Mouse (Mus musculus) CH12F3 (cell line): ENCODE data around the gene Bckdhb.
"Not testable (repeated sequence)": the region's sequence is repeated elsewhere in the genome, so short reads cannot be mapped to it uniquely, and the experiment has no call there.

ENCODE experiments used
- in situ Hi-C: fragments of 300-500 bp; cut with MboI; formaldehyde crosslinking; loops from 2 replicates; pipeline ENCODE4 v1.14.3; 2020; ENCODE audit warnings: low sequenced_read_pairs

The Bckdhb gene

DNA sequence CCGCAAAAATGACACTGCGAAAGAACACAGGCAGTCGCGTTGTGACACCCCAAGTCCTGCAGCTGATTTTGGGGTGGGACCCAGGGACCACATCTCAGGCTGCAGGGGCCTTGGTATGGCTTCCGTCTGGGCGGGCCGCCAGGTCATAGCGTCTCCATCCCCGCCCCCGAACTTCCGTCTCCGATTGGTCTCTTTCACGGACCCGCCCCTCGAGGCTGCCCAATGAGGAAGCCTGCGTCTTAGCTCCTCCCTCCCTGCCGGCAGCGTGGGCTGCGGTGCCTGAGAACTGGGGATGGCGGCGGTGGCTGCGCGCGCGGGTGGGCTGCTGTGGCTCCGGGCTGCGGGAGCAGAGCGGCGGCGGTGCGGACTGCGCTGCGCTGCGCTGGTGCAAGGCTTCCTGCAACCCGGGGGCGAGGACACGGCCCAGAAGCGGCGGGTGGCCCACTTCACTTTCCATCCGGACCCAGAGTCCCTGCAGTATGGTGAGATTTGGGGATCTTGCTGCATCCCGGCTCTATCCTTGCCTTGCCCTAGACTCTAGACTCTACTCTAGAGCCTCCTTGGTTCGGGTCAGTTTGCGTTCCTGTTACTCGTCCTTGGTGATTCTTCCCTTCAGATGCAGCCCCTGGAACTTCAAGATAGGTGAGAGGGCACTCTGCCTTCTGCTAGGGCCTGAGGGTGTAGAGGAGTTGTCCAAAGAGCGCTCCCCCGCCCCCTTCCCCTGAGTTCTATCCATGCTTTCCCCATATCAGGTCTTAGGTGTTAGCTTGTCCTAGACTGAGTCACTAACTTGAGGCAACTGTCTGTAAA lies at the start of gene Bckdhb:
TSS of gene Bckdhb (plus strand) at position 268 of the 810 bp plus-strand sequence.
- in situ Hi-C loops, result no loop called here

DNA sequence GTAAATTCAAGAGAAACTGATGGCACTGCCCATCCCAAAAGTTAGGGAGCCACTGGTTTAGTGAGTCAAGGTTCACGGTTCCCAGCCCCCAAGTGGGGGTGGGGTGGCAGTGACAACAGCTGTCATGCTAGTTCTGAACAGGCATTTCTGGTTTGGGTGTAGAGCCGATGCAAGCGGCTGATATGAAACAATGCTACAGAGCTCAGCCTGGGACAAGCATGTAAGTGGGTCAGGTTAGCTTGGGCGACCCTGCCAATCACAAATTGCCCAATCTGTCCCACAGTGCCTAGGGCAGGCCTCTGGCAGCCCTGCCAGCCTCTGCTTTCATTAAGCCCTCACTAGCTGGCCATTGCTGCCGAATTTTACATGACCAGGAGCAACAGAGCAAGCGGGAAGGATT lies 42.8 kb upstream of the Bckdhb start:
- in situ Hi-C loops, result no loop called here

DNA sequence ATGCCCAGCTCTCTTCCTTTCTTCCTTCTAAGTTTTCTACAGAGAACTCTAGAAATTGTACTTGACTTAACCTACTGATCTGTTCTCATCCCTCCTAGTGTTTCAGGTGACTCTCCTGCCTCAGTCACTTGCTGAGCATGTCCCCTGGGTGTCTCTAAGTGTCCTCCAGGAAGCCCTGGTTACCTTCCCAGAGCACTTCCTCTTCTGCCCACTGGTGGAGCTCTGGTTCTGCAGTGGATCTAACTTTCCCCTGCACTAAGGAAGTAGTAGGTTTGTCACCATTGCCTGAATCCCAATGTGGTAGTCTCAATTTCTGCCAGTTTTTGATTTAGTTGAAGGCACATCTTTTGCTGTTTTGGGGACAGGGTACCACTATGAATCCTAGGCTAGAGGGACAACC lies 38.8 kb upstream of the Bckdhb start:
- in situ Hi-C loops, result no loop called here

DNA sequence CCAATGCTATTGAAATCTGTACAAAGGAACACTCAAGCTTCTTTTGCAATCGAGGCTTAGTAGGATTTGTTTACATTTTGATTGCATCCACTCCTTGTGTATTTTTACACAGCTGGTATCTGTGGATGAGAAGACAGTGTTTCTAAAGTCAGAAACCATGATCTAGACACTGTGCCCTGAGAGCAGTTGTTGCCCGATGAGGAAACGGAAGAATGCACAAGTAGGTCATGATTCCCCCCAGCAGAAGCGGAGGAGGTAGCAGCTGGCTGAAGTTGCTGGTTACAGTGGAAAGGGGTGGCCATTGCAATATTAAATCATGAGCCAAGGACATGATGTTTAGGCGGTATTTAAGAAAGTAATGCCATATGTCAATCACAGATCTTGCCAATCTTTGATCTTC lies 36.7 kb upstream of the Bckdhb start:
- in situ Hi-C loops, result no loop called here

DNA sequence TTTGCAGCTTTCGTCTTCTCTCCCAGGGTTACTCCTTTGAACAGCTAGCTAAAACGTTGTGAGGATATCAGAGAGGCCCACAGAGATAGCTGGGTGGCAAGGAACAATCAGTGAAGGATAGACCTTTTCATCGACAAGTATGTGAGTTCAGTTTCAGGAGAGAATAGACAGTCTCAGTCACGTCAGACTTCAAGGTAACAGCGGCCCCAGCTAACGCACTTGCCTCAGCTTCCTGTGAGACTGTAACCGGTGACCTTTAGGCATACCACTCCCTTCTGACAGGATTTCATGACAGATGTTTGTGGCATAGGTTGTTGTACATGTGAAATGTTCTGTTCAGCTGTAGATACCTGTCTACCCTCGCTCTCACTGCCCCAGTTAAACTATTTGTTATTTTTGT lies 31.9 kb upstream of the Bckdhb start:
- in situ Hi-C loops, result no loop called here

DNA sequence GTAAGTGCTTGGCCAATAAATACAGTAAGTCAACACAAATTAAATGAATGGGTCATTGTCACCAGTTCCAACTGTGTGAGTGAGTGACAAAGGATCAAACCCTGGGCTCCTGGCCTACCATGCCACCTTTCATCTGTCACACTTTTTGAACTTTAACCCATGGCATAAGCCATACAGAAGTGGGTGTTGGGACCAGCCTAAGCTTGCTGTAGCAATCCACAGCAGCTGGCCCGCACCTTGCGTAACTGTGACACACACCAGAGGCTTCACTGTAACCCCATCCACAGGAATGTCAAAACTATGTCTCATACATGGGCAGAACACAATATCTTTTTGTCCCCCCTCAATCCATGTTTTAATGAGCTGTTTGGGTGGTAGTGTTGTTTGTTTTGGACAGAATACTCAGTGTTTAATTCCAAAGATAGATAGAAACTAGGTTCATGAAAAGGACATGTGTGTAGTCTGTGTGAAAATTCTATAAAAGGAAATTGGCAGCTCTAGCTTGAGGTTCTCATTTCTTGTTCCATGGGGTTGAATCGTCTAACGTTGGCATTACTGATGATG lies 31.1 kb upstream of the Bckdhb start:
- in situ Hi-C loops, result no loop called here

GRCm38 (mm10) chr9:83902086-83902485 lies 22.9 kb upstream of the Bckdhb start:
- in situ Hi-C loops, result no loop called here

GRCm38 (mm10) chr9:83905820-83906219 lies 19.1 kb upstream of the Bckdhb start:
- in situ Hi-C loops, result loop anchor here (5.0 kb wide), 1 partner anchor 94 kb away; no protein-coding TSS in a partner anchor

- in situ Hi-C loops, result loop anchor here (5.0 kb wide), 1 partner anchor 95 kb away; no protein-coding TSS in a partner anchor
Measured at GRCm38 (mm10) chr9:83907017-83907416, 17.9 kb upstream of the Bckdhb start.

DNA sequence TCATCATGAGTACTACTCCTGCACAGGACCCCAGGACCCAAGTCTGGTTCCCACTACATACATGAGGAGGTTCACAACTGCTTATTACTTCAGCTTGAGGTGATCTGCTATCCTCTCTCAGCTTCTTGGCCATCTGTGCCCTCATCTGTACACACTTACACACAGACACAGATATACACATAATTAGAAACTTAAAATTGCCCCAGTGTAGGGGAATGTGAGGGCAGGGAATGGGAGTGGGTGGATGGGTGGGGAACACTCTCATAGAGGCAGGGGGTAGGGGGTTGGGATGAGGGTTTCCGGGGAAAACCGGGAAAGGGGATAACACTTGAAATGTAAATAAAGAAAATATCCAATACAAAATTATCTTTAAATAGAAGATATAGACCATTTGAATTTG lies 15.1 kb upstream of the Bckdhb start:
- in situ Hi-C loops, result loop anchor here (5.0 kb wide), 1 partner anchor 98 kb away; no protein-coding TSS in a partner anchor

- in situ Hi-C loops, result no loop called here
Measured at GRCm38 (mm10) chr9:83910926-83911325, 14.0 kb upstream of the Bckdhb start.

DNA sequence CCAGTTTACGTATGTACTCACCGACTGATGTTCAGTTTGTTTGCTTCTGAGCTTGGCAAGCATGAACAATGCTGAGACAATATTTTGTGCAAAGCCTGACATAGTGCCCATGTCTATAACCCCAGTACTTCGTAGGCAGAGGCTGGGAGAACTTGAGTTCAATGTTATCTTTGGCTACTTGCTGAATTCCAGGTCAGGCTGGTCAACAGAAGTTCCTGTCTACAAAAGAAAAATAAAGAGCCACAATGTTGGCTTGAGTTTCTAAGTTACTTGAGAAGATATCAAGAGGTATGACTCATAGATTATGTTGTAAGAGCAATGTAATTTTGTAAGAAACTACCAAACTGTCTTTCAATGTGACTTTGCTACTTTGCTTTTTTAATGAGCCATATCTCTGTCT lies 2.9 kb upstream of the Bckdhb start:
- in situ Hi-C loops, result no loop called here

DNA sequence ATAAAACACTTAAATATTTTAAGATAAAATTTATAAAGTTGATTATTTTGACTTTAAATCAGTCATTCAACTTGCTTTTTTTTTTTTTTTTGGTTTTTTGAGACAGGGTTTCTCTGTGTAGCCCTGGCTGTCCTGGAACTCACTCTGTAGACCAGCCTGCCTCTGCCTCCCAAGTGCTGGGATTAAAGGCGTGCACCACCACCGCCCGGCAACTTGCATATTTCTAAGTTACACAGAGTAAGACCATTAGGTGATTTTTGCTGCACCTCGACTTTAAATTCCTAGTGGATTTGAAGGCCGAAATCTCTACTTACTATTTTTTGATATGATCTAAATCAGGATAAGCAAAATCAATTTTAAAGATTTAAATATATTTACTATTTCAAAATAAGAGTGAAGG lies 589 bp upstream of the Bckdhb start:
- in situ Hi-C loops, result no loop called here

GRCm38 (mm10) chr9:83925688-83926041 lies 720 bp downstream of the Bckdhb start:
- in situ Hi-C loops, result no loop called here

DNA sequence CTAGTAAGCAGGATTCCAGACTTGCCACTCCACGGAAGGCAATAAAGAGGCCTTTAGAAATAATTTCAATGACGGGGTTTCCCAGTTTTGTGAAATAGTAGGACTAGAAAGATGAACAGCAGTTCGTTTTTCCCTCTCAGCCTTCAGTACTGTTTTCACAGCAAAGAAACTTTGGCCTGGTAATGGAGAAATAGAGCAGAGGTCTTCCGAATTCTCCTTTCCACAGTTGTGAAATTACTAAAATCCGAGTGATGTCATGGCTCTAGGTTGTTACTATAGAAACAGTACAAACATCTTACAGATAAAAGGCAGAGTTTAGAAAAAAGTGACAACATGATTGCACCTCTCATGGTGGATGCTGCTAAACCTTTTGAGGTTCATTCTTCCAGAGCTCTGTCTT lies 1.4 kb downstream of the Bckdhb start:
- in situ Hi-C loops, result no loop called here

DNA sequence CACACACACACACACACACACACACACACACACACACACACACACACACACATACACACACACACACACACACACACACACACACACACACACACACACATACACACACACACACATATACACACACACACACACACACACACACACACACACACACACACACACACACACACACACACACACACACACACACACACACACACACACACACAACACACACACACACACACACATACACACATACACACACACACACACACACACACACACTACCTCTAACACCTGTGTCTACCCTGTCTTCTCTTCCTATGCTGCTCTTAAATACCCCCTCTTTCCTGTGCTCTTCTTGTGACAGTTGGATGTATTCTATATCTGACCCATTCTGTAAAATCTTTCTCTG lies 14.6 kb downstream of the Bckdhb start:
- in situ Hi-C loops, result not testable (repeated sequence)

- in situ Hi-C loops, result no loop called here
Measured at GRCm38 (mm10) chr9:83940016-83940415, 15.1 kb downstream of the Bckdhb start.

GRCm38 (mm10) chr9:83940537-83941363 lies 15.8 kb downstream of the Bckdhb start:
- in situ Hi-C loops, result no loop called here

DNA sequence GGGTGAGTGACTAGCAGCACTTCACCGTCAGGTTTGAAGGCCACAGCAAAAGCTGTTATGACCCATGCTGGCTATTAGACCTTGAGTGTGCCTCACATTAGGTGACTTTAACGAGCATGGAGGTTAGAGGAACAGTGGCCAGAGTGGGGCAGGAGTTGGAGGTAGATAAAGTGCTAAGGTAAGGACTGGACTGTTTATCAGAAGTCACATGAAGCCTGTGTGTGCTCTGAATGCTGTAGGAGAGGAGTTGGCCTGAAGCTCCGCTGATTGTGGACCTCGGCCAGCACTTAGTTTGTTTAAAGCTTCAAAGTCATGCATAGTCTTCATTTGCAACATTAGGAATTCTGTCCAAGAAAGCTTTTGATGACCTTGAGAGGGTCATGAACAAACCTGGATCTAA lies 26.4 kb downstream of the Bckdhb start:
- in situ Hi-C loops, result loop anchor here (25.0 kb wide), 1 partner anchor 1636 kb away; no protein-coding TSS in a partner anchor

DNA sequence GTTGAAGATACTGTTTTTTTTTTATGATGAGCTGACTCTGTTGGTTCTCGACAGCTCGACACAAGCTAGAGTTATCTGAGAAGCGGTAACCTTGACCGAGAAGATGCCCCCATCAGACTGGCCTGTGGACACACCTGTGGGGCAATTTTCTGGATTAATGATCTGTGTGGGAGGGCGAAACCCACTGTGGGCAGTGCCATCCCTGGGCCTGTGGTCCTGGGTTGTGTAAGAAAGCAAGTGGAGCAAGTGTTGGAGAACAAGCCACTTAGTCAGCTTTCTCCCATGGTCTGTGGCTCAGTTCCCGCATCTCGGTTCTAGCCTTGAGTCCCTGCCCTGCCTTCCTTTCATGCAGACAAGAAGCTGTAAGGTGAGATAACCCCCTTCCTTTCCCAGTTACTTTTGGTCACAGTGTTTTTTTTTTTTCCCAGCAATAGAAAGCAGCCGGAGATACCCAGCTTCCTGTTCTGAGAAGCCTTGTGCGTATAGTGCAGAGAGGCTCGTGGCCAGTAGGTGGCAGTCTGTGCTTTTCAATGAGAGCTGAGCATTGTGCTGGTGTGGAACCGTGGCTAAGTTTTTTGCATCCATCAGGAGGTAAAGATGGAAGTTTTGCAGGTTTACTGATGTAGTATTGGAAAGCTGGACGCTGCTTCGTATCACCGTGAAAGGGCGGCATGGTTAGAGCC lies 31.8 kb downstream of the Bckdhb start:
- in situ Hi-C loops, result loop anchor here (25.0 kb wide), 1 partner anchor 1631 kb away; no protein-coding TSS in a partner anchor
